Mouse (Mus musculus): Measurements from ENCODE around the gene Mocs2.

Gene Mocs2

GRCm38 (mm10) chr13:114854428-114854827 lies 36.4 kb downstream of the Mocs2 start:
- DNase-seq = no peak

DNA sequence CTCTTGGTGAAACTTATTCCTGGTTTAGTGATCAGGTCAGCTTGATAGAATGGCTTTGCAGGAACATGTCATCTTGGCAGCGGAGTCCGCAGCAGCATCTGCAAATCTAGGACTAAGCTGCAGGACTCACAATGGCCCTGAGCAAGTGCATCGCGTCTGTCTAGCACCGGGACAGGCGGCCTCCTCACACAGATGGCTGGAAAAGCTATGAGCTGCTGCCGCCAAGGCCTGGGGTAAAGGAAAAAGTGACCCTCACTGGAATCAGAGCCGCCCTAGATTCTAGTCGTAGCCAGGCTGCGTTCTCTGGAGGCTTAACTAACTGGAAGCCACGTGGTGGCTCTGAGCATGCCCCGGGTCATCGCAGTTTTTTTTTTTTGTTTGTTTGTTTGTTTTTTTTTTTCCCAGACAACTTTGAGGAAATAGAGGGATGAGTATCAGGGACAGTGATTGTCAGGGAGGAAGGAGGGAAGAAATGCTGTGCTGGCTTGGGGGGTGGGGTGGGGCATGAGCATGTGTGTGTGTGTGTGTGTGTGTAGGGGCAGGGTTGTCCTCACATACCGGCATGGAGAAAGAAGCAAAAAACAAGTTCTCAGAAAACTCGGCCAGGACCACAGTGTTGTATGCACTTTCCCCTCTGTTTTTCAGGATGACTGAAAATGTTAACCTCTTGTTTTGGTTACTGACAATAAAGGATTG lies 37.7 kb downstream of the Mocs2 start:
- peak; percentile 27 for DNase-seq

DNA sequence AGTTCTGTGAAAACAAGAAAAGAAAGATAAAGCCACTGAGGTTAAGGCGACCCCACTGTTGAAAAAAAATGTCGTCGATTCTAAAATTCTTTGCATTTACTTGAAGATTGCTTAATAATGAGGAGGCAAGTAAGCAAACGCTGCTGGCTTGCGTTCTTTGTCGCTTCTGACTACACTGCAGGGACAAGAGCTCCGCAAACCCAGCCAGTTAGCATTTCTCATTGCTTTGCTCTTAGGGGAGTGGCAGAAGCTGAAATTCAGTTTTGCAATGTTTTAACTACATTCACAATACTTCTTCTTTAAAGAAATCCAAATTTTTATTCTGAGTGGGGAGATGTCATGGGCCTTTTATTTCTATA lies 38.2 kb downstream of the Mocs2 start:
- DNase-seq = no peak

GRCm38 (mm10) chr13:114857525-114857924 lies 39.5 kb downstream of the Mocs2 start:
- no peak for DNase-seq

DNA sequence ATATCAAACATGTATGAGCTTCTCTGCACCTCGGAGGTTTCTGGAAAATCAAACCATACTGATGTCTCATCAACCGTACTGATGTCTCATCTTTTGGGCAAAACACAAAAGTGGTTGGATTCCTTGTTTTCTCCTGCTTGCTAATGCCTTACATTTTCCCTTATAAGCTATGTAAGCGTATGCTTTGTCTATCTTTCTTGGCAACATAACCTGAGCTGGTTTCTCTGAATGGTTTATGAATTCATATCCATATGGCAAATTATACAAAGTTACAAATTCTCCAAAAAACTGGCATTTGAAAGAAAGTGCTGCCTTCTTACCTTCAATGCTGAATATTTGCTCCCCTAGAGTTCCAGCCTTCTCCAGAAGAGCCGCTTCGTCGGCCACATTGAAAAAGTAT lies 56.7 kb downstream of the Mocs2 start:
- no peak for DNase-seq

GRCm38 (mm10) chr13:114876005-114876520 lies 58.0 kb downstream of the Mocs2 start:
- DNase-seq = no peak

GRCm38 (mm10) chr13:114878667-114879066 lies 60.6 kb downstream of the Mocs2 start:
- DNase-seq = no peak
